Comparison of ENCODE assay signal across 8 mouse cellular contexts in the genomic region with DNA sequence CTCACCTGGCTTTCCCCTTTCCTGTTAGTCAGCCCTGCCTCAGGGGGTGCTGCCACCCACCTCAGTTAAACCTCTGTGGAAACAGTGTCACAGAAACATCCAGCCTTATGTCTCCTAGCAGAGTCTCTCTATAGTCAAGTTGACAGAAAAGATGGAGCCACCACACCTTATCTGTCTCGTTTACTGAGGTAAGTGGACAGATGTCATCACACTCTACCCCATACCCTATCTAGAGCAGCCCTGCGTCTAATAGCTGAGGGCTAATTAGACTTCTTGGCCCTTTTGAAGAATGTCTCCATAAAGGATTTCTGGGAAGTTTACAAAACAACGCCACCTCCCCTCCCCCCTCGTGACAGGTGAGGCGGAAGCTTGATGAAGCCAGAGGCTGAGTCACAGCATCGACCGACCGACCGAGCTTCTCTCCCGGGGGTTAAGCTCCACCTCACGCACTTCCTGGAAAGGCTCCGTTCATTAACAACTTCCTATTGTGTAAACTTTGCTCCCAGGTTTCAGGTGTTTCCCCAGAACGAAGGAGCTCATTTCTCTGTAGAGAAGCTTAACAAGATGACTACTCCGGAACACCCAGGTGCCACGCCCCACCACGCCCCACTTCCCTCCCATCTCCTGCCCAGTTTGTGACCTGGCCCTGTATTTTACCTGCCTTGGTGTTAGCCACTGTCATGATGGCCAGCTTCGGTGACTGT.
DNase-seq lines count a peak whose midpoint lies in the region; ATAC-seq and TF ChIP-seq lines count a peak whose summit lies in the region.

No protein-coding gene starts in this region.

- no peak overlapping the region for H3K9ac ChIP-seq in kidney, embryonic 14.5 days (ENCODE audit: low read depth, low read length)
- no peak overlapping the region for H3K9ac ChIP-seq in intestine, postnatal 0 days (ENCODE audit: low read depth, low read length)

- no peaks in the 10 kb centered on the region for H3K4me1 ChIP-seq in kidney, embryonic 14.5 days (ENCODE audit: control insufficient read depth, insufficient read depth, low read length)
- H3K4me1 ChIP-seq in intestine, postnatal 0 days (replicated peaks; ENCODE audit: control insufficient read depth, insufficient read depth, low read length), result 0 out of 2 replicates have a peak, but pooled peaks cover 6% of the 10 kb centered on the region

- H3K36me3 ChIP-seq in kidney, embryonic 14.5 days (ENCODE audit: control insufficient read depth, insufficient read depth, low read length), result no peaks in the 10 kb centered on the region
- H3K36me3 ChIP-seq in intestine, postnatal 0 days (ENCODE audit: control insufficient read depth, insufficient read depth), result no peaks in the 10 kb centered on the region

- intact Hi-C loops in left cerebral cortex, postnatal 4 days (cut with DNase I), result no loop called here

- no peak for ATAC-seq in kidney, embryonic 14.5 days (ENCODE audit: low FRiP score, low TSS enrichment)
- ATAC-seq in activated CD4-positive, CD25-positive, alpha-beta regulatory T cell, adult 4 months, result peak; percentile 92
- peak; percentile 93 for ATAC-seq in intestine, postnatal 0 days
- ATAC-seq in megakaryocyte progenitor cell, adult 5-6 weeks (replicated peaks; ENCODE audit: poor library complexity), result peak; percentile 55
- no peak; the same call in 1 of the 2 replicates for ATAC-seq in megakaryocyte-erythroid progenitor cell, adult 5-6 weeks (replicated peaks; ENCODE audit: low FRiP score, low TSS enrichment, poor library complexity, severe bottlenecking)

- H3K27me3 ChIP-seq in kidney, embryonic 14.5 days (ENCODE audit: control insufficient read depth, insufficient read depth, low read length), result no peaks in the 10 kb centered on the region
- H3K27me3 ChIP-seq in intestine, postnatal 0 days (replicated peaks; ENCODE audit: control insufficient read depth, insufficient read depth, low read length), result no peaks in the 10 kb centered on the region

- no peak overlapping the region for H3K27ac ChIP-seq in kidney, embryonic 14.5 days (ENCODE audit: low read depth, low read length)
- H3K27ac ChIP-seq in intestine, postnatal 0 days (ENCODE audit: low read depth, low read length), result peak overlapping the region; percentile 73

- DNase-seq in kidney, adult 8-10 months, result no peak
- no peak for DNase-seq in gastrocnemius, adult 8-10 months (ENCODE audit: low spot score in 2 of 2)
- DNase-seq in left cerebral cortex, postnatal 4 days, result no peak

- H3K4me3 ChIP-seq in kidney, embryonic 14.5 days (ENCODE audit: low read length), result peak overlapping the region; percentile 1; the same call in 1 of the 2 replicates
- H3K4me3 ChIP-seq in intestine, postnatal 0 days (ENCODE audit: low read depth, low read length), result no peak overlapping the region

- peak overlapping the region; percentile 21; the same call in 1 of the 2 replicates for H3K4me2 ChIP-seq in kidney, embryonic 14.5 days (replicated peaks; ENCODE audit: low read depth, low read length)
- peak overlapping the region; percentile 51 for H3K4me2 ChIP-seq in intestine, postnatal 0 days (replicated peaks; ENCODE audit: low read depth)

- 10% methylated on average over 17 of the region's 17 CpGs for WGBS in kidney, embryonic 14.5 days
- WGBS in intestine, postnatal 0 days, result 5% methylated on average over 17 of the region's 17 CpGs

- TF ChIP-seq CTCF in intestine, postnatal 0 days (IDR thresholded peaks at IDR 0.05; ENCODE audit: low read depth), result no peak

- no peaks in the 10 kb centered on the region for H3K9me3 ChIP-seq in kidney, embryonic 14.5 days (ENCODE audit: control insufficient read depth, low read length)
- no peaks in the 10 kb centered on the region for H3K9me3 ChIP-seq in intestine, postnatal 0 days (ENCODE audit: control insufficient read depth)

Comparison
In these comparisons a context has a peak if more than half of its experiments do, and no peak if none do; other contexts are left out.
1. ATAC-seq: peak in activated CD4-positive, CD25-positive, alpha-beta regulatory T cell, adult 4 months (single experiment), intestine, postnatal 0 days (single experiment) and megakaryocyte progenitor cell, adult 5-6 weeks (single experiment); none in kidney, embryonic 14.5 days (single experiment) and megakaryocyte-erythroid progenitor cell, adult 5-6 weeks (single experiment).